Mouse (Mus musculus) brain, adult 2 months (tissue): Measurements from ENCODE around the gene Cacna1a.
"Not testable (repeated sequence)": the region's sequence is repeated elsewhere in the genome, so short reads cannot be mapped to it uniquely, and the experiment has no call there.

Experiments used
- DNase-seq: peaks from one replicate; pipeline ENCODE4 v3.0.0; 2011; ENCODE audit warnings: low read depth, low spot score

Cacna1a gene

GRCm38 (mm10) chr8:84586221-84586620, 198.0 kb downstream of the Cacna1a start:
- no peak for DNase-seq

- DNase-seq: peak; percentile 51
Measured at GRCm38 (mm10) chr8:84588498-84588897, 200.3 kb downstream of the Cacna1a start.

GRCm38 (mm10) chr8:84592015-84592662, 203.9 kb downstream of the Cacna1a start:
- DNase-seq: peak; percentile 79

DNA sequence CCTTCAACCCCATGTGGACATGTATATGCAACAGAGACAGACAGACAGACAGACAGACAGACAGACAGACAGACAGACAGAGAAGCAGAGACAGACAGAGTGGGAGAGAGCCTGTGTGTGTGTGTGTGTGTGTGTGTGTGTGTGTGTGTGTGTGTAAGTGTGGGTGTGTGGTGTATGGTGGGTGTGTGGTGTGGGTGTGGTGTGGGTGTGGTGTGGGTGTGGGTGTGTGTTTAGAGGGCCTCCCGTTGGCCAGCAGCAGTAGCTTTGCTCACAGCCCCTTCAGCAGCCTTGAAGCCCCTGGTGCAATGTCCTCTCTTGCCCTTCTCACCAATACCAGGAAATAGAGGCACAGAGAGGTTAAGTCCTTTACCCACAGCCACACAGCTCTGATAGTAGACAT, 204.9 kb downstream of the Cacna1a start:
- no peak for DNase-seq

DNA sequence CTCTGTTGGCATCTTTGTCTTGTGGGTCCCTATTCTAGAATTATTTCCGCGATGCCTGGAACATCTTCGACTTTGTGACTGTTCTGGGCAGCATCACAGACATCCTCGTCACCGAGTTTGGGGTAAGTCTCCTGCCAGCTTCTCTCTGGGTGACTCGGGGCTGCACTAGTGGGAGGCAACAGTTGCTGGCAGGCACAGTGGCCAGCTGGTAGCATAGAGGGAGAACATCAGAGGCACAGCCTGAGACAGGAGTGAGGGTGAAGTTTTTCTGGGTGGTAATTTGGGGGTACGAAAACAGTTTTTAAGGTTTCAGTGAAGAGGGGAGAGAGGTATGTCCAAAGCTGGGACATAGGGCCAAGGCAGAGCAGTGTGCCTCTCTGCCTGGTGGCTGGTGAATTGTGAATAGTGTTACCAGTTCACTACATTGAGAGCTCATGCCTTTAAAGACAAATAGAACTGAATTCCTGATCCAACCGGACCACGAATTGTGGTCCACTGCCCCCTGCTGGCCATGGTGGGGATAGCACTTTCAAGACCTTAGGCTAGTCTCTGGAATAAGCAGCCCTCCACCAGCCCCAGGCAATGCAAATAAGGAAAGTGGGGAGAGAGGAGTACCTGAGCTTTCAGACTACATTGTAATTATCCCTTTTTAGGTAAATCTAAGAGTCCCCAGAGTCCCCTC, 206.0 kb downstream of the Cacna1a start:
- DNase-seq: peak; percentile 86

DNA sequence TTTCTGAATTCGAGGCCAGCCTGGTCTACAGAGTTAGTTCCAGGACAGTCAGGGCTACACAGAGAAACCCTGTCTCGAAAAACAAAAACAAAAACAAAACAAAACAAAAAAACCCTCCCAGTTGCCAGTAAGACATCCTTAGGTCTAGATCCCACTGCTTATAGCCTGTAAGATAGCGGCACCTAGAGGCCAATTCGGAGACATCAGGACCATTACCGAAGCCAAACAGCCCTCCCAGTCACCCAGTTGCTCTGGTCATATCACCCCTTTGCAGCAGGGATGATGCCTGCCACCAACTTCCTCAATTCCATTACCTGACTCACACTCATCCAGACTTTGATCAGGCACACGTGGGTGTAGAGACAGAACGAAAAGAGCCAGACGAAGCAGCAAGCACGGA, 207.4 kb downstream of the Cacna1a start:
- DNase-seq: peak; percentile 78

DNA sequence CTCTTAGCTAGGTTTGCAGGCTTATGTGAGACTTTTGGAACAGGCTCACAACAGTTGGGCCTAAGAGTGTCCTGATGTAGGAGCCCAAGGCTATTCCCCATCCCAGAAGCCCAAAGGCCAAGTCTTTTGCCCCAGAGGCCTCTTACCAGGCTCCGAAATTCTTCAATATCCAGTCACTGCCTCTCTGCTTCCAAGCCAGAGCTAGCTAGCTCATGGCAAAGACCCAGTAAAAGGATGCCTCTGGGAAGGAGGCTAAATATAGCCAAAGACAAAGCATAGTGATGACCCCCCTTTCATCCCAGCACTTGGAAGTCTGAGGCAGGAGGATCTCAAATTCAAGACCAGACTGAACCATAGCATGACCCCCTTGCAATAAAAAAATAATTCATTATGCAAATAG, 211.2 kb downstream of the Cacna1a start:
- DNase-seq: no peak

DNA sequence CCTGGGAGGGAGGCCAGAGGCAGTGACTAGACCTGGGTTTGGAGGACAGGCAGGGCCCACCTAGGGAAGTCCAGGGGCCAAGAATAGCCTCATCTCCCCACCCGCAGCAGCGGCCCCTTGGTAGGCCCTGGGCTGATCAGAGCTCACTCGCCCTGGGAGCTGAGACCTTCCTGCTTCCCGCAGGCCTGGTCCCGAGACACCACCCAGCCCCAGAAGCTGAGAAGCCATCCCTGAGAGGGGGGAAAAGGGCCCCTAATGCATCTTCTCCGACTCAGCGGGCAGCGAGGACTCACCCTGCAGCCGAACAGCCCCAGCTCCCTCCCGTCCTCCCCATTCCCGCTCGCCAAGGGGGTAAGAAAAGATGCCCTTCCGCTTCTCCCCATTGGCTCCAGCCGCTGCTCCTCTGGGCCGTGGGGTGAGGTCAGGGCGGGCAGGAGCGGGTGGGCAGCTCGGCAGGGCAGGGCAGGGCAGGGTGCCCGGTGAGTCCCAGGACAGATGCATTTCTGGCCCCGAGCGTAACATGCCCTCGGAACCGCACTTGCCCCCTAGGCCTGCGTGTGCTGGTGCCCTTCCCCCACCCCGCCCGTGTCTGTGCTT, 212.2 kb downstream of the Cacna1a start:
- no peak for DNase-seq

DNA sequence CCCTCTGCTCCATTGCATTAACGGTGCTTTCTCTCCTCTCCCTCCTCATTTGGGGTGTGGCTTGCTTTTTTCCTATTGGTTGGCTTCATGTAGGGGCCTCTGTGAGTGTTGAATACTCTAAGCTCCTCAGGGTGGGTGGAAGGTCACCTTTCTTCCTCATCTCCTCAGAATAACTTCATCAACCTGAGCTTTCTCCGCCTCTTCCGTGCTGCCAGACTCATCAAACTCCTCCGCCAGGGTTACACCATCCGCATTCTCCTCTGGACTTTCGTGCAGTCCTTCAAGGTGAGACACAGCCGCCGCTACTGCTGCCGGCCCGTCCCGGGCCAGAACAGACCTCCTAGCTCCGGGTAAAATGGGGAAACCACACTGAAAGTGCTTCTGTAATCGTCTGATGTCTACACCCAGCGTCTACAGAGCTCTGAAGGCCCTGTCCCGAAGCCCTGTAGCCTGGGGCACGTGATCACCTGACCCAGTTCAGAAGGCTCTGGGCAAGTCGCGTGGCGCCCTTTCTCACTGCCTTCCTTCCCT, 213.0 kb downstream of the Cacna1a start:
- DNase-seq: no peak

DNA sequence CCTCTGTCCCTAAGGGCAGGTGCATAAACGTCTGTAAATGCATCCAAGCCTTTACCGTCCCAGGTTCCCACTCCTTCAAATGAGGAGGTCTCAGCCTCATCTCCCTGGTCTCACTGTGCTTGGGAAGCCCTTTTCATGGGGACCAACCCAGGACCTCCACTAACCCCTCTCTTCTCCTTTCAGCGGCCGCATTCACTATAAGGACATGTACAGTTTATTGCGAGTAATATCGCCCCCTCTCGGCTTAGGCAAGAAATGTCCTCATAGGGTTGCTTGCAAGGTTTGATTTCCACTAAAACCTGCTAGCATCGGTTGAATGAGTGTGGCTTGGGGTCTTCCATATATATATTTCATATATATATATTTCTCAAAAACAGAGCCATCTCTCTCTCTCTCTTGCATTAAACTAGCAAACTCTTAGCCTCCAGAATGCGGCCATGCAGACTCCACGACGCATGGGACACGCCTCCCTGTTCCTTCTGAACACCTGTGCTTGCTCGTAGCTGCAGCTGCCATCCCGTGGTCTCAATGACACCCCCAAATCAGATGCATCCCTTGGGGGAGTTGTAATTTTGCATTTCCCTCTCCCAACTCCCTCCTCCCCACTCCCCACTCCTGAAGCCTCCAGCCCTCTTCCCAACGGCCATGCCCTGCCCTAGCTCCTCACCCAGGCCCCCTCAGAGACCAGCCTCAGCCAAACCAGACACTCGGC, 226.4 kb downstream of the Cacna1a start:
- DNase-seq: peak; percentile 74

DNA sequence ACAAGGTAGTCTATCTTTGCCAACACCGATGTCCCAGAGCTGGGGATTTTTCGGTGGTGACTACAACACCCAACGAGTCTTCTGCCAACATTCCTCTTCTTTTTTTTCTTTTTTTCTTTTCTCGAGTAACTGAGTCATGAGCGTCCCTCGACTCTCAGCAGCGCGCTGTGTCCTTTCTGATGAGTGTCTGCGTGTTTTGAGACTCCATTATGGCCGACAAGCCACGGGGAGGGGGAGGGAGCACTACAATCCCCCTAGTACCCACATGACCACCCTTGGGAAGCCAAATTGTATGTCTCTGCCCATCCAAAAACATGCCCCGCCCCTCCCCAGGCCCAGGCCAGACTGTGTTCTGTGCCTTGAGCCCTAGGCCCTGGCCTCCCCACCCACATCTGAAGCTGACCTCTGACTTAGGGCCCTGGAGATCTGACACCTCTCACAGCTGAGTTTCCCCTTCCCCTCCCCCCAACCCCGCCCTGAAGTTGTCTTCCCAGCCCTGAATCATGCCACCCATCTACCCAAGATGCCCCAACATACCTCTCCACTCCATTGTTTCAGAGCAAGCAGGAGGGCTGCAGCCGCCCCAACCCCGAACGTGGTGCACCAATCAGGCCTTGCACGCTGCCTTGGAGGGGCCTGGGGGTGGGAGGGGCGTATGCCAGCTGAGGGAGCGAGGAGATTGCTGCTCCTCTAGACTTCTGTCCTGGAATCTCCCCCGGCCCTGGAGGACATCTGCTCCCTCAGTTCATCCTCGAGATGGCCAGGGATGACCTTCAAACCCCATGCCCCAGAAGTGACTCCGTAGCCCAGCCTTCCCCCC, 227.6 kb downstream of the Cacna1a start:
- no peak for DNase-seq

DNA sequence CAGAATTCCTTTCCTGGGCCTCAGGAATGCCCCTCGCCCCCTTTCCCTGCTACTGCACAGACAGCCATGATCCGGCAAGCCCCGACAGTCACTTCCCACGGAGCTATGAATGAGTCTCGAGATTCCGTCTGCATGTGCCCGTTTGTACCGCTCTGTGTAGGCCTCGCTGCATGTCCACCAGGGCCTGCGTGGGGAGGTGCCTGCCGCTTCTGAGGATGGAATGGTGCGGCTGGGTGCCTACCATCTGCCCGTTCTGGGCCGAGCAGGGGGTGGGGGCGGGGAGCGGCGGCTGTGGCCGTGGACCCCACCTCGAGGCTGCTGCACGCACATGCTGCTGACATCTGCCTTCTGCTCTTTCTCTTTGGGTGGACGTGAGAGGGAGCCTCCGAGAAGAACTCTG, 228.8 kb downstream of the Cacna1a start:
- peak; percentile 53 for DNase-seq

GRCm38 (mm10) chr8:84621102-84621625, 232.9 kb downstream of the Cacna1a start:
- no peak for DNase-seq

DNA sequence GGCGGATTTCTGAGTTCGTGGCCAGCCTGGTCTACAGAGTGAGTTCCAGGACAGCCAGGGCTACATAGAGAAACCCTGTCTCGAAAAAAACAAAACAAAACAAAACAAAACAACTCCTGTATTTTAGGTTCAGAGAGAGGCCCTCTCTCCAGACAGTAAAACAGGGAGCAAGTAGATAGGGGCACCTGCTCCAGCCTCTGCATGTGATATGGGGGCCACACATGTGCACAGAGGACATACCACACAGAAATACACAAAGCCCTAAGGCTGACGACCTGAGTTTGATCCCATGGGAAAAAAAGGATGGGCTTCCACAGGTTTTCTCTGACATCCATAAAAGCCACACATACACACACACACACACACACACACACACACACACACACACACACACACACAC, 235.2 kb downstream of the Cacna1a start:
- DNase-seq: not testable (repeated sequence)

DNA sequence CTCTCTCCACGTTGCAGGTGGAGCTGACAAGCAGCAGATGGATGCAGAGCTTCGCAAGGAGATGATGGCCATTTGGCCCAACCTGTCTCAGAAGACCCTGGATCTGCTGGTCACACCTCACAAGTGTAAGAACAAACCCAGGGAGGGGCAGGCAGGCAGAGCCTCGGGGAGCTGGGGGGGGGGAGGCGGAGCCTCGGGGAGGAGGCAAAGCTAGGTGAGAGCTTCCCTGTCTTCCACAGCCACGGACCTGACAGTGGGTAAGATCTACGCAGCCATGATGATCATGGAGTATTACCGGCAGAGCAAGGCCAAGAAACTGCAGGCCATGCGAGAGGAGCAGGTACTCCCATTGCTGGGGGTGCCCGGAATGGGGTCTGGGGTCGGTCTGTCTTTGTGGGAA, 241.3 kb downstream of the Cacna1a start:
- DNase-seq: no peak

- no peak for DNase-seq
Measured at GRCm38 (mm10) chr8:84630145-84630544, 241.9 kb downstream of the Cacna1a start.

DNA sequence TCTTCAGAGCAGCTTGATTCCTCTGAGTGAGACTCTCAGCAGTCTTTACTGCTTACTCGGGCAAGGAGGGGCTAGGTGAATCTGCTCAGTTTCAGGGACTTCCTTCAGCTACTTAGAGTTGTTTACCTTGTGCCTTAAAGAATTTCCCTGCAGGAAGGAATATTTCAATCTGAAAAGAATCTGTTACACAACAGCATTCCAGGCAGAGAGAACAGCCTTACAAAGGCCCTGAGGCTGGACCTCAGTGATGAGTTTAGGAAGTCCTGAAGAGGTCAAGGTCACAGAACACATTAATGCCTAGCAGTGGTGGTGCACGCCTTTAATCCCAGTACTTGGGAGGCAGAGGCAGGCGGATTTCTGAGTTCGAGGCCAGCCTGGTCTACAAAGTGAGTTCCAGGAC, 243.6 kb downstream of the Cacna1a start:
- no peak for DNase-seq

DNA sequence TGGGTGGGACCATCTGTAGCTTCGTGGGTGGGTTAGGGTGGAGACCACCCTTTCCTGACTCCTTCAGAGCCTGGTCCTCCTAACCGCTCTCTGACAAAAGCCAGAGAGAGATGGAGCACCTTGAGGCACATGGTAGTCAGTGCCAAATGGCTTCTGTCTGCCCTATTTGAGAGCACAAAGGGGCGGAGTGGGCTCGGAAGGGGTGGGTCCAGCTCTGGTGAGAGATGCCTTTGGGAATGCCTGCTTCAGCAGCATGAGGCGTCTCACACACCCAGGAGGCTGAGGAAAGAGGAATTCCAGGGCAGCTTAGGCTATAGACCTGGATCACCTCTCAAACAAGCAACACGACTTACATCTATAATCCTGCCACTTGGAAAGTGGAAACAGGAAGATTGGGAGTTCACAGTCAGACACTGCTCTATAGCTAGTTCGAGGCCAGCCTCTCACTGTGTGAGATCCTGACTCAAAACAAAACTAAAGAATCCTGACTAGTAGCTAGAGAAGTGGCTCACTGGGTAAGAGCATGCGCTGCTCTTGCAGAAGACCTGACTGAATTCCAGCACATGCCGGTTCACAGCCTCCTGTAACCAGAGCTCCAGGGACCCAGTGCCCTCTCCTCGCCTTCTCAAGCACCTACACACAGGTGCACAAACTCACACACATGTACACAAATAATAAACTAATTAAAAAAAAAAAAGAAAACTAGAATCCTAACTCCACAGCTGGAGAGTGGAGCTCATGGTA, 245.8 kb downstream of the Cacna1a start:
- no peak for DNase-seq

DNA sequence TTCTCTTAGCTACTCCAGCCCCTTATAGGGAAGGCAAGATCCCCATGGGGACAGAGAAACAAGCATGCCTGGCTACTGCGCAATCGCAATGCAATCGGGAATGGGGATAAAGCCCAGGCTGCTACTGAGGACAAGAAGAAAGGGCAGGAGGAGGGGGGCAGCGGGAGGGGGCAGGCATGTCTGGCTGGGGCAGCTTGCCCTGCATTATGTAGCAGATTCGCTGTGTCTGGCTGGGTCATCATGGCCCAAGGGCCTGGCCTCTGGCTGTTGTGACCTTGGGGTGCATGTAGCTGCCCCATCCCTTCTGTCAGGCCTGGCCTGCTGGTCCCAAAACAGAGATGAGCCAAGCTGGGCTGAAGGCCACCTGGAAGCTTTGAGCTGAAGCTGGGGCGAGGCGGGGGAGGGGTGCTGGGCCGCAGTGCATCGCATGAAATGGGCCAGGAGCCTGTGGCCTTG, 246.6 kb downstream of the Cacna1a start:
- DNase-seq: peak; percentile 99

GRCm38 (mm10) chr8:84635397-84636050, 247.3 kb downstream of the Cacna1a start:
- no peak for DNase-seq
